Mouse (Mus musculus) cerebellum, postnatal 25 days (tissue): ENCODE measurements around the gene Iqcm.
"Not testable (repeated sequence)": the region's sequence is repeated elsewhere in the genome, so short reads cannot be mapped to it uniquely, and the experiment has no call there.

Source experiments
- DNase-seq, 2 experiments: peaks; one replicate each; pipeline ENCODE4 v3.0.0; 2021; ENCODE audit warnings: mixed read lengths in 2 of 2

Iqcm gene

DNA sequence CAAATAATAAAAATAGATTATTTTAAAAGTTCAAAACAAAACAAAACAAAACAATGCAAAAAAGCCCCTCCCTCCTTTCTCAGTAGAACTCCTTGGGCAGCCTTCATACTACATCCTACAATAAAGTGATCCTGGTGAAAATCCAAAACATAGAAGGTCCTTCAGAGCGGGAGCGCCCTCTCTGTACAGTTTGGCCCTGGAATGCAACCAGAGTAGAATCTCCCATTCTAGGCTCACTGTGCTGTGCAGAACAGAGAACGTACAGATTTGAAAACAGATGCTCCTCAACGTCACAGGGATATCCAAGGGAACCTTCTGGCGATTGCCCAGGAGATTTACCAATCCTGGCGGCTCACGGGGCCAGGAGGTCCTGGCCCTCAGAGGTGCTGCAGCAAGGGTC lies at the start of gene Iqcm:
Gene Iqcm, plus strand, starts transcription at position 301 of the 400 bp plus-strand sequence.
- DNase-seq, result no peak

DNA sequence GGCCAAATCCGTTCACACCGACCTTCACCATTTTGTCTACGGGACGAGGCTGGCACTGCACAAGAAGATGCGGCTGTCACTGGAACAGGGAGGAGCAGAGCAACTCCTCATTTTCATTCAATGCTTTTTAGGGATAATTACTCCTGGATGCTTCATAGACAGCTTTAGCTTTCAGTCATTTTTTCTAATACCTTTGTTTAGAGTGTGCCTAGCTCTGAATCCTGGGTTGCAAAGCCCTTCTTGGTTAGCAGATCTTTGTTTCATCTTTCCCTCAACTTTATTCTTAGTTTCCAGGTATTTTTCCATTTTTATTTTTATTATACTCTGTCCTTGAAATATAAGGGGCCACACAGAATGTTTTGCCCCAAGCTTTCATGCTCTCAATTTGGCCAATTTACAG lies 42.0 kb upstream of the Iqcm start, which contains the start of gene Gm10358:
Gene Gm10358, minus strand, starts transcription at position 101 of the 400 bp plus-strand sequence.
- DNase-seq, result no peak

DNA sequence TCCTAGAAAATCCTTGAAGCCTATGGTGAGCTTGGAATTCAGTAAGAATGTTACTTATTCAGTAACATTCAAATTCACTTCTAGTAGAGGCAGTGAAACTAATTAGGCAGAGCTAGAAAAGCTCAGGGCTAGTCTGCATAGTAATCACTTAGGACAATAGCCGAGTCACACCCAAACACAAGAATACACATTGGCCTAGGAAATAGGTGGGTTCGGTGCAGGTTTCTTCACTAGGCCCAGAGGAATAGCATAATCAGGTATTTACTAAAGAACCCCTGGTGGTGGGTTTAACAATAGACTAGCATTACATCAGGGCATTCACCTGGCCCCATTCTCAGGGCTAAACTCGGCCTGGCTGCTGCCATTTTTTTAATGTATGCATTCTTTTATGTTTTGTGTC lies 32.8 kb upstream of the Iqcm start:
- not testable (repeated sequence) for DNase-seq

DNA sequence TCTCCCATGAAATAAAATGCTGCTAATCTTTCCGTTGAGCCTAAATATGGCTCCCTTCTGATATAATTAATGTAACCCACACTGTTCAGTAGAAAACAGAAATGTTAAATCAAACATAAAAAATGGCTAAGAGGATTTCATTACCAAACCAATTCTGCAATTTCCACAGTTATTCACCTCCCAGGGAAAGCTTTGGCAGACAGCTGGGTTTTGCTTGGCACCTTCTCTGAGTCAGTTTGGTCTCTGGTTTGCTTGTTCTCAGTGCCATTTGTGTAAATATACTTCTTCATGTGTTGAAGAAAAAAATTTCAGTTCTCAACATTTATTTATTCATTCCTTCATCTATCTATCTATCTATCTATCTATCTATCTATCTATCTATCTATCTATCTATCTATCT lies 28.3 kb downstream of the Iqcm start:
- DNase-seq, result peak in 1 of 2 experiments; percentile 4

DNA sequence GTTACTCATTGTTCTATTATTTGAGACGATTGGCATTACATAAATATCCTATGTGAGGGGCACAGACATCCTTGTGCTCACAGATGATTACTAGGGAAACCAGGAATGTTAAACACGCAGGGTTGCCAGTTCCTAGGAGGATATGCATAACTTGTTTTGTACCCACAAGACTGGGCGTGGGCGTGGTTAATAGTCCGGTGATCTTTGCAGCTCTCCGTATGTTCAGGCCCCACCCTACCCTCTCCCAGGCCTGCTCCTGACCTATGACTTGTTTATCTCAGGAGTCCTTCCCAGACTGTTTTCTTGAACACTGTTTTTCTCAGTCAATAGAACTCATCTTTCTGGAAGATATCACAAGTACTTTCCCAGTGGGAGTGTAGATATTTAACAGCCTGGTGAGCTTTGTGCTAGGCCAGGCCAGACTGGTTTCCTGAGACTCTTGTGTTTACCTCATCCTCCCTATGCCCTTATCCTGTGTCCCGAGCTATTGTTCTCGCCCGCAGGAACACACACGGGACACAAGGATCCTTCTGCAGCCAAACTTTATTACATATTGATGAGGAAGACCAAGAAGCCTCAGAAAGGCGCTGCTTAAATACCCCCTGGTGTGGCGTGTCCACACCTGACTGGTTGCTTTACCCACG lies 40.7 kb downstream of the Iqcm start:
- no peak for DNase-seq

DNA sequence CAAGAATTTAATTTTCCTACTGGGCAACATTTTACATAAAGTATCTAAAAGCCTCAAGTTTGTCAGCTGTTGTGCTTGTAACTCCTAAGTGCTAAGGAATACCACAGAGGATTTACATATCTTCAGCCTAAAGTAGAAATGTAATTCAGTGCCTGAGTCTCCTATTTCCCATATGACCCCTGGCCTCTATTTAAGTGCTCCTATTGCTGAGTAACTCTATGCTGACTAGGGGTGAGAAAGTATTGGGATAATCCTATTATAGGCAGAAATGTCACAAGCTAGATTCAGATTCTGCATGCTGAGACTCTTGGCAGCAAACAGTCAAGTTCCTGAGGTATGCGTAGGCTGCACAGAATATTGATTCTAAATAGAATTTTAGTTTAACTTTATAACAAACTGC lies 60.8 kb downstream of the Iqcm start:
- DNase-seq, result no peak

DNA sequence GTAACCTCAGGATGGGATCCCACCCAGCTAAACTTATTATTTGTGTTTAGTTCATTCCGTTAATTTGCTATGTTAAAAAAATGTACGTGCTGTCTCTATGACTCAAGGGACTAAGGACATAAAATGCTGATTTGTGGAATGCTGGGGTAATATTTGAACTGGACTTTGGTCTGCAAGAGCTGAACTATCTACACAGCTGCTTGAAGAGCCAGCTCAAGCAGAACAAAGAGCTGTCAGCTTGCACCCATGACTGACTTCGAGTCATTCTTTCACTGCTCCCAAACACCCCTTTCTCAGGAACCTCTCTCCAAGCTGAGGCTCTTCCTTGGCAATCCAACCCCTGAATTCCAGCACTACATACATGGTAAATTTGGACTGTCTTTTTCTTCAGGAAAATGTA lies 65.3 kb downstream of the Iqcm start:
- DNase-seq, result no peak

DNA sequence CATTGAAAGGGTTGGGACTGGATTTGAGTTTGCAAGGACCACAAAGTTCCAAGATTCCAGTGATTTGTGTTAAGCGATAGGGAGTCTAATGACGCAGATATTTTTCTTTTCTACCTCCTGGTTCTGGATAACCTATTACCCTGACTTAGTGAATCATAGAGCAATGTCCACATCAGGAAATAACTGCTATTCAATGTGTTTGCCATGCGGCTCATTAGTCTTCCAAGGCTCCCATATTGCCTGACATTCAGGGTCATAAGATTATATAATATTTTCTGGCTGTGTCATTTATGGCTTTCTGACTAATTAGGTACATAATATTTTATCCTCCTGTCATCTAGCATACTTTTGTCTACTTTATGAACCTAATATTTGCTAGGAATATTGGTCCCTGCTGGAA lies 100.8 kb downstream of the Iqcm start:
- DNase-seq, result no peak

DNA sequence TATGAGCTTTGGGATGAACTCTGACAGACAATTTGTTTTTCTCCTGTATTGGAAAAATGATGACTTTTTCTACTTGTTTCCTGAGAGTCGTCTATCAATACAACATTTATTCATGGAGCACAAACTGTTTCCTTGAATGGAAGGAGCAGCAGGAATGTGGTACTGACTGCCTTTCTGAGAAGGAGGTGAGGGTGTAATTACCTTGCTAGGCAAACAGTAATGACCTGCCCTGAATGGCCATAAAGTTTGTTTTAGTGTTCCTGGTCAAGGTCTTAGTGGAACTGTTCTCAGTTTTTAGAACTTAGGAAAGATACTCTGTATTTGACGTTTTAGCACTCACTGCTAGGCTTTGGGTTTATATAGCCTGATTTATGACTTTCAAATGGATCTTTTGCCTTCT lies 147.8 kb downstream of the Iqcm start:
- no peak for DNase-seq

DNA sequence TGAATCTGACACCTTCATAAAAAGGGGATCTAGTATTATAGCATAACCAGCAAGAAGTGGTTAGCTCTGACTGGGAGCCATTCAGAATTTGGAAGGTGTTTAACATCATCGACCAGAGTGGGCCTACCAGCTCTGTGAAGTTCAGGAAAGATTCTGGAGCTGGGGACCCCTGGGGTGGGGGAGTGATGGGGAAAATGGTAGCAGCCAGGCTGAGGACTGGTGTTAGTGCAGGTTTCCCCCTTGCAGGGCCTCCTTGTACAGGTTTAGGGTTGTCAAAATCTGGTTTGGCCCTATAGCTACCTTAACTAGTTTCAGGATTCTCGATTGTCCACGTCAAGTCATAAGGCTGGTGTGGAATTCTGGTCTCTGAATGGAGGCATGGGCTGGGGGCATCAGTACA lies 194.5 kb downstream of the Iqcm start:
- no peak for DNase-seq

DNA sequence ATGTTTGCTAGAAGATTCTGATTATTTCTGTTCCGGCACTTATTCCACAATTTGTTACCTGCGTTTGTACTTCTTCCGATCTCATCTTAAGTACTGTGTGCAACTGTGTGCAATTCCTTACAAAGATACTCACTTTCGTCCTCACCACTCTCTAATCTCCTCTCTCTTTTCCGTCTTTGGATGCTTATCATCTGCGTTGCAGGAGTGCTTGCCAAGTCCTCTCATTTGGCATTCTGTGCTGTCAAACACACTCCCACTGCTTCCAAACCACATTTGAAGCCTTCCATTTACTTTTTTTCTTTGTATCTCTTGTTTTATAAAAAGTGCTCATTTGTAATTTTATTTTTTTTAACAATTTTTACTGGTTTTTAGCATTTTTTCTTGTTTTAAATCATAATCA lies 210.8 kb downstream of the Iqcm start:
- no peak for DNase-seq

DNA sequence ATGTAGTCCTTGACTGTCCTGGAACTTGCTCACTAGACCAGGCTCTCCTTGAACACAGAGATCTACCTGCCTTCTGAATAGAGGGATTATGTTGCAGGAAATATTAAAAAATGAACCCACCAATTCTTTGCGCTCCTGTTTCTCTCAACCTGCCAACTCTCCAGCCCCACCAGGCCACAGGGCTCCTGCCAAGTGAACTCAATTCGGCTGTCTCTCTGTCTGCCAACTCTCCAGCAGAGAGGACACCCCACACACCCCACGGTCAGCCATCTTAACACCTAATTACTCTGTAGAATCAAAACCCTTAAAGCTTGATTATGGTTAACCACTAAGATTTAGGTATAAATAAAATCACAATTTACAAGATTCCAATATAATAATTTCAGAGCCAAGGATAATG lies 298.1 kb downstream of the Iqcm start:
- DNase-seq, result peak in 1 of 2 experiments; percentile 5

DNA sequence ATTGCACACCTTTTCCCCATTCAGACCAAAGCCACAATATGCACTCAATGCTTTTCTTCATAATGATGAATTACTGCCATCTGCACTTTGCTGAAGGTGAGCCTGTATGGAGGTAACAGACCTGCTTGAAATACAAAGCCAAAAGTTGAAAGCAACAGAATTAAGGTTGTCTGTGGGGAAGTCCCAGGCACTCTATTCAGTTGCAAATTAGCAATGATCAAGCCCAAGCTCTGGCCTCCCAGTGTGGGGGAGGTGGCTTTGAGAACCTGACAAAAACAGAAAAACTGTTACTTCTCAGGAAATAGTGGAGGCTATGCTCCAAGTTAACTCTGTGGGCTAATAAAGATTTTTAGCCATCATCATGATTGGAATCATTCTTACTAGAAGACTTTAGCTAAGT lies 307.1 kb downstream of the Iqcm start:
- DNase-seq, result no peak

DNA sequence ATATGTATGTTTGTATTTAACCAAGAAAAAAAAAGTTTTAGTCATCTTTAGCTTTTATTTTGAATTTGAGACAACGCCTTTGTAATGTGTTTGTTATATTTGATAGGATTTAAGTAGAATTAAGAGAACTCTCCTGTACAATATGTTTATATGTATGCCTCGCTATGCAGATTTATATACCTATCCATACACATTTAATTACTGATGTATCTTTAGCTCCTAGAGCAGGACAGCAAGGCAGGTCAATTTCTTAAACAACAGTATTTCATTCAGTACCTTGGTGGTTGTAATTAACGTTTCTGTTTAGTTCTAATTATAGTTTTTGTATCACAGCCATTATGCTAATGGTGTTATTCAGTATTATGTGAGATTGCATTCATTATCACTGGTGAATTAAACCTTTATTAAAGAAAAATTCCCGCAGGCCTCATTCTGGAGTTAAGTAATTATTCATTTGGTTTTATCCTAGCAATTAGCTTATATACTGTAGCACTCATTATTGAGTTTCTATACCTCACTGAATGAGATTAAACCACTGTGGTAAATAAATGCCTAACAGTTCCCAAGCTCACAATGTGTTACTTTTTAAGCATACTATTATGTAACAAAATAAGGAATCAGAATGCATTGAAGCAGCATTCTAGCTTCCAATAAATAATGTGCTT lies 380.1 kb downstream of the Iqcm start:
- DNase-seq, result no peak

DNA sequence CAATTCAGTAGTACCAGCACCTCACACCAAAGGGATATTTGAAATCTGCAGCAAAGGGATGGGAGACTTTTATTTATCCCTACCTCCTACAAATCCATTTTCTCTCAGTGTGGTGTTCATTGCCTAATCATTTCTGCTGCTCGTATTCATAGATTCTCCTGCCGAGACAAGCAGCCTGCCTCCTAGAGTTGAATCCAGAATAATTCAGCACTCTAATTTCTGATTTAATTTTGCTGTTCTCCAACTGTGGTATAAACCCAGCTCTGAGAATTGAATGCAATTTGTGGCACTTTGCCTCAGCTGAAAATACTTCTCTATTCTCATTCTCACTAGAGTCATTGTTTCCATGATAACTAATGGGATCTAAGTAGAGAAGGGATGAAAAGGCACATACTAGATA lies 386.8 kb downstream of the Iqcm start:
- DNase-seq, result no peak

DNA sequence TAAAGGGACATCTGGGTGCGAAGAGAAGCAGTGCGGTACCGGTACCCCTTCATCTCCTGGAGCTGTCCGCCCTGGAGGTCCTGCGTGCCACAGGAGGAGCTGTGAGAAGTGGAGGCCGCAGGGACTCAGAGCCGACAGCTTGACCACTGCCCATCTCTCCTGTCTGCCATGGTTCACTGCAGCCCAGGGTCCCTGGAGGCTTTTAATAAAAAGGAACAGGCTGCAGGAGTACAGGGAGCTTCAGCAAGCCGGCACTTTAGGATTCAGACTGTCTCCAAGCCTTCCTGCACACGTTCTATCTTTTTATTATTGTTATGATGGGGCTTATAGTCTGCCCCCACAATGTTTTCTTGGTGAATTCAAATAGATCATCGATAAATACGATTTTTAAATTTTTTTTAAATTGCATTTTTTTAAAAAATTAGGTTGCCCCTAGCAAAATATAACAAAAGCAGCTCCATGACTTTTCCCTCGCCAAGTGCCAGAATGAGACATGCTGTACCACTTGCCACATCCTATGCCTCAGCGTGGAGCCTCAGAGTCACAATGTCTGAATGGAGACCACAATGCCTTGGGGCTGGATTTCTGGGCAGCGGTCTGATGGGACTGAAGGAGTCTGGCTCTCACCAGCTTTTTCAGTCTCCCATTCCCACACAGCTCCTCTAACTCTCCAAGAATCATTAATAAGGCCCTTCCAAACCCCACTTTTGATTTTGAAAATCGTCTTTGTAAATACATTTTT lies 469.3 kb downstream of the Iqcm start:
- no peak for DNase-seq

DNA sequence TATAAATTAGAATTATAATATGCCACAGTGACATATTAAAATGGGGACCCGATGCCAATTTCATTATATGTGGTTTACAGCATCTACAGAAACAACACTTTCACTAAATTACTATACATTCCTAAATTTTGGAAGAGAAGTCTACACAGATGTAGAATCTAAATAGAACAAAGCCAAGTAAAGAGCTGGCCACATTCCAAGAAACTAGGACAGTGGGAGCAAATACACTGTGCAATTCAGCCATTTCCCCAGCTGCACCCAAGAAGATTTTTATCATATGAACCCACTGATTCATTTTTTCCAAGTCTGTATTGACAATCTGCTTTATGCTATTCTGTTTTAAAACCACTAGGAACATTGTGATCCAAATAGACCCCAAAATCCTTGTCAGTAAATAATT lies 500.7 kb downstream of the Iqcm start:
- DNase-seq, result no peak

DNA sequence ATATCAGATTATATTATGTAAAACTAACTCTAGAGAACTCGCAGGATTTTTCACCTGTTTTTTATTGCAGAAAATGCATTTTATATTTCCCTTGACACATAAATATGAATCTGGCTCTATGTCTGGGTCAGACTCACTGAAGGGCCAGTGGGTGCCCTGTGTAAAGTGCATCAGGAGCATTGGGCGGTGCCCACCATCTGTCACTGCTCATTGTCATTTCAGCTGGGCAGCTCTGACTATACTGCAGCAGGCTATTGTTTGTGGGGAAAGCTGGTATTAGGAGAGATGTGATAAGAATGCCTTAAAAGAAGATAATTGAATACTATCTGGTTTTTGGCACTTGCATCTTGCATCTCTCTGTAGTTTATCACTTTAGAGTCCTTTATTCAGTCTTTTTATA lies 507.5 kb downstream of the Iqcm start:
- no peak for DNase-seq

DNA sequence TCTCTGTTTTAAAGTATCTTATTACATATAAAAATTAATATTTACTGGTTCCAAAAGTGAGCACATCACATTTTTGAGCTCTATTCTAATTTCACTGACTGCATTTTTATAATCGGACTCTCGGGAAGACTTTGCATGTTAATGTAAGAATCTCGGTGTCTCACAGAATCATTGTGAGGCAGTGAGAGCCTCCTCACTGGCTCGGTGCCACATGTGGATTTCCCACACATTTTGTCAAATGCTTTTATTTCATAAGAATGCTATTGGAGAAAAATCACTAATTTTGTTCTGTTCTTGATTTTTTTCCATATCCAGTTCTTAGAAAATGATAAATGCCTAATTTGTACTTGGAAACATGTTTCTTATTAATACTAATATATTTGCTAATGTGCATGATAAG lies 570.0 kb downstream of the Iqcm start:
- peak in 1 of 2 experiments; percentile 2 for DNase-seq
